Mouse (Mus musculus) v-Abl transformed pro-B cells (cell line): ENCODE data around the gene Uck1.

Experiments used
- in situ Hi-C, 2 experiments: fragments of 400-800 bp; cut with MboI; formaldehyde crosslinking; loops; one replicate each; pipeline ENCODE4 v1.15.1; 2025; ENCODE audit not compliant: unreplicated experiment in 2 of 2

Gene Uck1

GRCm38 (mm10) chr2:32282289-32282688 lies 22.3 kb upstream of the Uck1 start:
- in situ Hi-C loops: loop anchor here in 1 of 2 experiments (5.0 kb wide), 2 partner anchors 145 to 310 kb away; partner anchors contain the start of gene Nup214

GRCm38 (mm10) chr2:32275823-32276222 lies 15.9 kb upstream of the Uck1 start:
- in situ Hi-C loops: no loop called here

GRCm38 (mm10) chr2:32260635-32261034 lies 676 bp upstream of the Uck1 start:
- in situ Hi-C loops: no loop called here

GRCm38 (mm10) chr2:32258887-32259533 lies 949 bp downstream of the Uck1 start:
- in situ Hi-C loops: no loop called here

- in situ Hi-C loops: no loop called here
Measured at GRCm38 (mm10) chr2:32256273-32256672, 3.7 kb downstream of the Uck1 start.

GRCm38 (mm10) chr2:32254563-32254962 lies 5.4 kb downstream of the Uck1 start:
- in situ Hi-C loops: no loop called here

GRCm38 (mm10) chr2:32253352-32253751 lies 6.6 kb downstream of the Uck1 start:
- in situ Hi-C loops: no loop called here

- in situ Hi-C loops: no loop called here
Measured at GRCm38 (mm10) chr2:32252658-32253057, 7.3 kb downstream of the Uck1 start.

GRCm38 (mm10) chr2:32251791-32252527 lies 8.0 kb downstream of the Uck1 start:
- in situ Hi-C loops: no loop called here

GRCm38 (mm10) chr2:32248377-32249361 lies 11.3 kb downstream of the Uck1 start:
- in situ Hi-C loops: no loop called here

- in situ Hi-C loops: no loop called here
Measured at GRCm38 (mm10) chr2:32246741-32247140, 13.2 kb downstream of the Uck1 start.

GRCm38 (mm10) chr2:32242986-32243385 lies 17.0 kb downstream of the Uck1 start:
- in situ Hi-C loops: no loop called here

- in situ Hi-C loops: no loop called here
Measured at GRCm38 (mm10) chr2:32240591-32240990, 19.4 kb downstream of the Uck1 start.

GRCm38 (mm10) chr2:32238708-32239435 lies 21.1 kb downstream of the Uck1 start:
- in situ Hi-C loops: no loop called here

- in situ Hi-C loops: no loop called here
Measured at GRCm38 (mm10) chr2:32237571-32237970, 22.4 kb downstream of the Uck1 start.

GRCm38 (mm10) chr2:32236760-32237487 lies 23.0 kb downstream of the Uck1 start:
- in situ Hi-C loops: no loop called here

GRCm38 (mm10) chr2:32235886-32236759 lies 23.8 kb downstream of the Uck1 start, which contains the start of gene Pomt1:
Gene Pomt1 (plus strand): TSS chr2:32236590.
- in situ Hi-C loops: no loop called here

GRCm38 (mm10) chr2:32235433-32235832 lies 24.5 kb downstream of the Uck1 start:
- in situ Hi-C loops: no loop called here

- in situ Hi-C loops: no loop called here
Measured at GRCm38 (mm10) chr2:32222057-32222456, 37.9 kb downstream of the Uck1 start.
